Mouse (Mus musculus) monocyte, adult 5-6 weeks (primary cell): ENCODE measurements around the gene Gm49776. TPM values are rescaled to one million over a fixed set of nuclear protein-coding genes. Genes with fewer than 3 reads are reported as not detected.

Experiments used
- ATAC-seq: fragments of 153-309, 156-312 bp; replicated peaks from 2 replicates; pipeline ENCODE4 v1.8.0; 2017; ENCODE audit warnings: mild to moderate bottlenecking; ENCODE audit not compliant: low TSS enrichment, insufficient number of reproducible peaks, severe bottlenecking, poor library complexity, low FRiP score
- total RNA-seq: library from RNA; stranded (forward); fragments of 200-1000, 200-491, 200-594 nt; gene quantifications from 3 replicates; pipeline ENCODE4 v1.2.3, GENCODE M21; 2017

Gene Gm49776
- total RNA-seq, 1 experiment from 2014 or later: not detected

DNA sequence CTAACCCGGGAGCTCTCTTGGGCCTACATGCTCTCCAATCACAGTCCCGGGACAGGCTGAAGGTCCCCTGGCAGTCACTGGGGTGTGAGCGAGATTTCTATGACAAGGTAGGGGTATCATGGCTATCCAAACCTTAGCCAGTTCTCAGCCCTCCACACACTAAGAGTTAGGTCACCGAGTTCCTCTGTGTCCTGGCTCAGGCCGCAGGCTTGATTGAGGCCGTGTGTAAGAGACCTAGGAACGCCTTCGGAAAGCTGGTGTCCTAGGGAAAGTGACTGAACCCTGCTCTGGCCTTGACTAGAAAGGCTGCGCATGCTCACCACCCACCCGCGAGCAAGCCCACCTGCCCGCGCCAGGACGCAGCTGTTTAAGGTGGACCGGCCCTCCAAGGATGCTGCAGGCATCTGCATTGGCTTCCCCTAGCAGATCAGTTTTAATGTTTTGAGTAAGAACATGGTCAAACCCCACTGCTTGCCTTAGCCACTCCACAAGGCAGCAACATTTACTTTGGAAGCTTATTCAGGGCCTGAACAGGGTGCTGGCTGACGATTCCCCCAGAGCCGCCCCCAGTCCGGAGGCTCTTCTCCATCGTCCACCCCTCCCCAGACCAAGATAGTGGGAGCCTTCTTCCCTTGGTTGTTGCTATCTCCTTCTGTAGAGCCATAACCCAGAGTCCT is 22.6 kb downstream of the Gm49776 start:
- no peak for ATAC-seq

DNA sequence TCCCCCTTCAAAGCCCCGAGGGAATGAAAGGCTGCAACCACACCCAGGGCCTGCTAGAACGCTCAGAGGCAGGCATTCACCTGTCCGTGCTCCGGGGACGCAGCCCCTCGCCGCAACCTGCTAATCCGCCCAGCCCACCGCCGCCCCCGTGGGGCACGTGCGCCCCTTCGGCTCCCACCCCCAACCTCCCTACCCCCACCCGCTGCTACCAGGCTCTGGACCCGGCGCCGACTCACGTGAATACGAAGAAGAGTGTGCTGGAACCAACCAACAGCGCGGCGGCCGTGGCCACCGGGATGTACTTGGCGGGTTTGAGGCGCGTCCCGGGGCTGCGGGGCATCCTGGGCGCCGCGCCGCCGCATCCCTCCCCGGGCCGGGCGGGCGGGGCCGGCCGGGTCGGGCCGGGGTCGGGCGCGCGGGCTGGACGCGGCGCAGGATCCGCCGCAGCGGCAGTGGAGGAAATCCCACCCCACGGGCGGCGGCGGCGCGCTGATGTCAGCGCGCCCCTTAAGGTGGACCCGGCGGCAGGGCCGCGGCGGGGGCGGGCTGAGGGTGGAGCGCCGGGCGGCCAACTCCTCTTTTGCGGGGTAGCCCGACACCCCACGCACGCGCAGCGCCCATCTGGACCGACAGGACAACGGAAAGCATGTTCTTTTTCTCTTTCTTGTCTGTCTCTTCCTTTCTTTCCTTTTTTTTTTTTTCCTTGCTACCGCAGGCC is 23.3 kb downstream of the Gm49776 start, which contains the start of gene Zdhhc8:
TSS of gene Zdhhc8 (minus strand) at position 466 of the 718 bp plus-strand sequence.
- no peak for ATAC-seq

DNA sequence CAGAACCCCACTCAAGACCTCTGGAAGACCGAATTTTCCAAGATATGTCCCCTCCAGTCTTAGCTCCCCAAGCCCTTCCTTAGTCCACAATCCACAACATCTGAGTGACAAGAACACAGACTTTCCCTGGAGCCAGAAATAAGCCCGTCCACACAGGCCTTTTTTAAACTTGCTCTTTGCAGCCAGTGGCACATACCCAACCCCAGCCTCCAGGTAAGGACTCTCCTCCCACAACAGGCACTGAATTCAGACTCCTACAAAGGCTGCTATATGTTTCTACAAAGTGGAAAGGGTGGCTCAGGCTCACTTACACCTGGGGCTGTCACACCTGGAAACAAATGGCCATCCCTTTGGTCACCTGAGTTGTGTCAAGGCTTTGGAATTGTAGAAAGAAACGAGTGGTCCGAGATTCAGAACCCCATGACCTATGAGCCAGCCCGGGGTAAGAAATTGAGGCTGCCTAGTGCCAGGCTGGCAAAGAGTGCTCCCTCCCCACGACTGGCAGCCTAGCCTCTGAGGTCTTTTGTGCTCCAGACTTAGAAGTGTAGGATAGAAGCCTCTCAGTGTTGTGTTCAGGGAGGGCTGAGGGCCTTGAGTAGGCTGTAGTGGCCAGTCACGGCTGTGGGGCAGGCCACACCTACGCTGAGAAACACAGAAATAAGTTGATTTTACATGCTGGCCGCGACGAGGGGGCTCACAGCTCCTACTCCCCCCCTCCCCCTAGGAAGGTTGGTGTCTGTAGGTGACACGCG is 24.0 kb downstream of the Gm49776 start:
- no peak for ATAC-seq

DNA sequence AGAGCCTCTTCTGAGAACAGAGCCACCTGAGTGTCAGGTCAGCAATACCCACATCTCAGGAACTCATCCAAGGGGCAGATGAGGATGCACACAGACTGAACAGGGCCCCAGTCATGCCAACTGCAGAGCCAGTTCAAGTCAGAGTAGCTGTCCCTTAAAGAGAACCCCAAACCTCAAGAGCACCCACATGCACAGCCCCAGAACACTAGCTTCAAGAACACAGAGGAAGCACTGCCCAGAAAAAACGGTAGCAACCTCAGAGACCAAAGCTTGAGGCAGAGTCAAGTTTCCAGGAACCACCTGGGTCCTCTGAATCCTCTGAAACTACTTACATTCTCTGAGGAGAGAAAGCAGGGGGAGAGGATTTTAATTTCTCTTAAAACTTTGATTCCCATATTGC is 24.7 kb downstream of the Gm49776 start:
- ATAC-seq: no peak

DNA sequence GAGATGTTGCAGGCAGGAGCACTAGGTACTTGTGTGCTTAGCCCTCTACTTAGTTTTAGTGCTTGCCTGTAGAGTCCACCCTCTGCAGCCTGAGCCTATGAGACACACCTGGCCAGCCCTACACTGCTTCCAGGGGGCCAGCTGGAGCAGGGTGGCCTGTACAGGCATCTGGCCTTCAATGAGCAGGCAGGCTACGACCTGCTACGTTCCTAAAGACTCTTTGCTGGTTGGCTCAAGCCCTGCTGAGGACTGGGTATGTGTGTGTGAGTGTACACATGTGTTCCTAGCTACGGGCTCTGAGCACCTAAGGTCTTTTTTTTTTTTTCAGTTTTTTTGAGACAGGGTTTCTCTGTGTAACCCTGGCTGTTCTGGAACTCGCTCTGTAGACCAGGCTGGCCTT is 26.7 kb downstream of the Gm49776 start:
- no peak for ATAC-seq

DNA sequence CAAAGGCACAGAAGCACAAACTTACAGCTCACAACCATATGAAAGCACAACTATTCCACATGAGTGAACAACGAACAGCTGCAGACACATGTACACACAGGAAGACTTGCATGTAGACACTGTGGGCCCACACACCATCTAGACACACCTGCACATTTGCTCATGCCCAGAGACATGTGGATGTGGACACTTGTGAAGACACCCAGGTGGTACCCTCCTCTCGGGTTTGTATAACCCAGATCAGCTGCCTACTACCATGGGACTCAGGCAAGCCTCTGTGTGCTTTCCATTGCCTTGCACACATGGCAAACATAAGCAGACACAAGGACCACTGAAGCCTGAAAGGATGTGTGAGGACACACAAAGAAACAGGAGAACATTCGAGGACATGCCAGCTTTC is 27.1 kb downstream of the Gm49776 start:
- ATAC-seq: no peak

DNA sequence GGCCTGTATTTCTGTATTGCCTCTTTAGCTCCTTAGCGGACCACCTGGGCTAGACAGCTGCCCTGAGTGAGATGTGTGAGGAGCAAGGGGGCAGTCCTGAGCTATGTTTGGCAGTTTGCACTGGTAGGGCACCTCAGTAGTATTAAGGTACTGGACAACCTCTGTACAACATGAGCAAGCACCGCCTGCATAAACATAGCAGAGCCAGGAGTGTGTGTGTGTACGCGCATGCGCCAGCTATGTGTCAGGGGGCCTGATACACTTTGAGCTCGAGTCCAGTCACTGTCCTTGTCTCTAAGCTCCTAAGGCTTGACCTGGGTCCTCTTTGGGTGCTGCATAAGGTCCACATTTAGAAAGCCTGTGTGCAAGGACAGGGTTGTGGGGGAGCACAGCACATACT is 27.5 kb downstream of the Gm49776 start:
- no peak for ATAC-seq

DNA sequence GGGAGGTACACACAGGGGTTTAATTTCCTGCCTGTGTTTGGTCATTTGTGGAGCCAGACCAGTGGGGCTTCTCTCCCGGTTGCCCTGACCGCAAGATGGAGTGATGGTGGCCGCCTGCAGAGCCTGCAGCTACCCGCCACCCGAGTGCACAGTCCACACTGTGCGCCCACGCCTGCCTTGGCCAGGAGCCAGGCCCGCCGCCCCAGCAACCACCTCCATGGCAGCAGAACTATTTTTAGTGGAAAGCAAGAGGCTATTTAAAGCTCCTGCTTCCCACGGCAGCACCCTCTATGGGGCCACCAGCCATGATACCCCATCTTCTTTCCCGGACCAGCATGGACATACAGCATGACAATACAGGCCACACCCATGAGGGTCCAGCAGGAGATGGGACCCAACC is 28.5 kb downstream of the Gm49776 start:
- no peak for ATAC-seq

DNA sequence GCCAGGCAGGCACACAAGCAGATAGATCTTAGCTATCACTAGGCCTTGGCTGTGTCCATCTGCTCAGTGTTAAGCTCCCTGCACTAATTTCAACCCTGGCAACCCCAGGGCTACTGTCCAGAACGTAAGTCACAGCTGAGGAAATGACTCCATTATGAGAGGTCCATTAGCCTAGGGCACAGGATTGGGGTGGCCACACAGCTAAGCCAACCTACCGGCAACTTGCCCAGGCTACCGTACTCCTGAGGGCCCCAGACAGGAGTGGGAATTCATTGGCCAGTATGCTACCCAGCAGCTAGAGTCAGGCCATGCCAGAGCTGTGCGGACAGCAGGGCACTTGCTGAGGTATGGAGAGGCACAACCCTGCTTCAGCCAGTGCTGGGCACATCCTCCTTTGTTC is 29.3 kb downstream of the Gm49776 start:
- no peak for ATAC-seq

DNA sequence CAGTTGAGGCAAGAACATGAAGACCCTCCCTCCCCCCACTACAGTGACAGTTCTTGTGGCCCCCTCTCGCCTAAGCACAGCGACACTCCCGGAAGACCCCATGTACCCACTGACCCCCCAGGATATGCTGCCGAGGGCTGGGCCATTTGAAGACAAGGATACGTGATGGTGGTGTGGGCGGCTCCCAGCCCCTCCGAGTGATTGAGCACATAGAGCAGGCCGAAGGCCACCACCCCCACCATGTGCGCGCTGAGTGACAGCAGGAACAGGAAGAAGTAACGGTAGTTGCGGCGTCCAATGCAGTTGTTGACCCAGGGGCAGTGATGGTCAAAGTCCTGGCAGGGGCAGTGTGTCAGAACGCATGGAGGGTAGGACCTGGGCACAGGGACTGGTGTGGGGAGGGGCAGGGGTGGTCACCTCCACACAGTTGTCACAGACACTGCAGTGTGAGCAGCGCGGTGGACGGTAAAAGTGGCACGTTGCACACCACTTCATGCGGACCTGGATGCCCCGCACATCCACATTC is 30.2 kb downstream of the Gm49776 start:
- no peak for ATAC-seq

DNA sequence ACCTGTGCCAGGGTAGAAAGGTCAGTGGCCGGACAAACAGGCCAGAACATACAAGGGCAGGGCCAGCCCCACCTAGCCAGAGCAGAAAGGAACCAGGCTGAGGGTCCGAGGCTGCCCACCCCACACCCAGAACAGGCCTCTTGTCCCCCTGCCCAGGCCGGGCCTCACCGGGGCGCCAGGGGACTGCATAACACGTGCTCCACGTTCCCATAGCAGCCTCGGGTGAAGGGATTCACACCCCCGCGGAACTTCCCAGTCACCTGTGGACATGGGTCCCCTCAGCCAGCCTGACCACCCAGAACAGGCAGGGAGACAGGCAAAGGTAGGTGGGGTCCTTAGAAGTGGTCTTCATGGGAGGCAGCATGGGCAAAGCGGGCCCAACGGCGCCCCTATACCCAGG is 30.9 kb downstream of the Gm49776 start:
- no peak for ATAC-seq

DNA sequence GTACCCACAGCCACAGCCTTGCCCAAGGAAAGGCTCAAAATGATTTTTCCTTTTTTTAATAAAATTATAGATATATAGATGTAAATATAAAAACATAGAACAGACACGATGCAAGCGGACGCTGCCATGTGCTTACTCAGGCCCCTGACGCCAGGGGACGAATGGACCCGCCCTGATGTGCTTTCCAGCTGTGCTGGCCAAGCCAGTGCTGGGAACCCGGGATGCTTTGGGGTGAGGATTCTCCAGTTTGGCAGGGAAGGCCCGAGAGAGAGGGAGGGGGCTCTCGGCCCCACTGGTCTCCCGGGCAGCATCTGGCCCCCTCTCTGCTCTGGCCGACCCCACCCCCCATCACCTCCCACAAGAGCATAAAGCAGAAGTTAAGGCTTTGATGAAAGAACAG is 35.9 kb downstream of the Gm49776 start:
- no peak for ATAC-seq

DNA sequence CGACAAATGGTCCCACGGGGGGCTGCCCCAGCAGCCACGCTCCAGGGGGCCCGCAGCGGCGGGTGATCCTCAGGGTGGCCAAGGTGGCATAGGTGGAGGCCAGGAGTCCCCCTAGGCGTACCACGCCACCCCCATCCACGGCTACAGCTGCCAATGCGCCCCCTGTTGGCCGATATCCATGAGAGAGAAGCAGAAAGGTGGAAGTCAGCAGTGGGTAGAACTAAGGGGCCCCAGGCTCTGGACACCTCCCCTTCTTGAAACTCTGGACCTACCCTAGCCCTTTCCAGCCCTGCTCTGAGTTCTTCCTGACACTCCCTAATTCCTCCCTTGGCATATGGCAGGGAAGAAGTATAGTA is 36.6 kb downstream of the Gm49776 start:
- no peak for ATAC-seq

DNA sequence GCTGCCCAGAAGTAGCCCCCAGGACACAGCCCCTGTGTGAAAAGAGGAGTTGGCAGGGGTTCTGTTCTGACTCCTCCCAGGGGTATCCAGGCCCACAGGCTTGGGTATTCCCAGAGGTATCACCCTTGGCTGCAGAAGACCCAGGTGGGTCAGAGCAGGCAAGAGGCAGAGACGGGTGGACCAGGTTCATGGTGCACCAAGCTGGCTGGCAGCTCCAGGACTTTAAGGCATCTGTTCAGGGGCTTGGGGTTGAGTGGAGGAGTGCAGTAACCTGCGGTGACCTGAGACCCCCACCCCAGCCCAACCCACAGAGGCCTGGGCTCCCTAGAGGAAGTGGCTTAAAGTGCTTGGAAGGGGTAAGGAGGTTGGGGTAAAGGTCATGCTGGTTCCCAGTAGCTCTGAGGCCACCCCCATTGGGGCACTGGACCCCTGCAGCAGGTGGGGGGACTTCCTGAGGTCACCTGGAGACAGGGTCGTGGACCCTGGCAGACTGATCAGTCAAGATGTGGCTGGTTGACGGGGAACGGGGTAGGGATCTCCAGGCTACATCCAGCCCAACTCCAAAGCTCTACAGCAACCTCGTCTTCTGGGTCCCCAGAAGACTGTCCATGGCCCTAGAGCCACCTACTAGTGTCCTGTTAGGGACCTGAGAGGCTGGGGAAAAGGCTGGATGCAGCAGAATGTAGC is 37.1 kb downstream of the Gm49776 start:
- ATAC-seq: no peak

DNA sequence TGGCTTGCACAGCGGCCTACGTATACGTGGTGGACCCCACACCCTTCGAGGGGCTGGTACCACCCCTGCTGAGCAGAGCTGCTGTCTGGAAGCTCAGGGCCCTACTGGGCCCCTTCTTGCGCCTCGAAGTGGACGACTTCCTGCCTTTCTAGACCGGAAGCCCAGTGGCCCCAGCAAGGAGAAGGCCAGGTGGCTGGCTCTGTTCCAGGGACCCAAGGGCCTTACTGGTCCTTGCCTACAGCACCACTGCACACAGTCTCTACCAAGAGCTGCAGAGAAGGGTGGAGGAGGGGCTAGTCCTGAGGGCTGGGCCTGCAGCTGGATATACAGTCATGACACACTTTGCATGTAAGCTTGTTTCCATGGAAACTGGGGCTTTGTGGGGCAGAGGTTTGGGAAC is 38.1 kb downstream of the Gm49776 start:
- no peak for ATAC-seq

DNA sequence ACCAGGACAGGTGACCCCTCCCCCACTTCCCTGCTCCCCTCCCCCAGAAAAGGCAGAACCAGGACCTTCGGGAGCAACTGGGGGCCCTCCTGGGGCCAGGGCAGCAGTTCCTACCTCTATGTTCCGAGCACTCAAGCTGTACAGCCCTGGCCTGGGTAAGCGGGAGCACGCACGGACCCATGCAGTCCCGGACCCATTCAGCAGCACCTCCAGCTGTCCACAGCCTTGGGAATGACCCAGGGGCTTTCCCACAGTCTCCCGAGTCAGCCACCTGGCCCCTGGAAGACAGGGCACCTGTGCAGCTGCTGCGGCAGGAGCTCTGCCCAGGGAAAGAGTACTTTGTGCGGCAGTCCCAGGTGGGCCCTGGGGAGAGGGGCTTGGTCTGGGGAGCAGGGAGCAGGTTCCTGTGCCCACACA is 39.5 kb downstream of the Gm49776 start:
- ATAC-seq: no peak

DNA sequence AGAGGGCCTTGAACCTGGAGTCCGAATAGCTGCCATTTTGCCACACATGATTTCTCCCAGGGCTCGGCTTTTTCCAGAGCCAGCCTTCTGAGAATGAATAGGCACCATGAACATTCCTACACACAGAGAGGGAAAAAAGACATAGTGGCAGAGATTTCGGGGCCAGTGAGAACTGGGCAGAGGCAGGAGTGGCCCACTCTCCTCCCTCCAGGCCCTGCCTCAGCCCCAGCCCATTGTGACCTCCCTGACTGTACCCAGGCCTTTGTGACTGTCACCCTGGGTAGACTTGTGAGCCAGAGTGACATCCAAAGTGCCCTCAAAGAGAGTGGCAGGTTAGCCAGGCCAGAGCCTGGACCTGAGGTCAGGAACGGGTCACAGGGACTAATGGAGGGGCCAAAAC is 40.5 kb downstream of the Gm49776 start, which contains the start of gene Ccdc188:
TSS of gene Ccdc188 (plus strand) at position 301 of the 400 bp plus-strand sequence.
- no peak for ATAC-seq

DNA sequence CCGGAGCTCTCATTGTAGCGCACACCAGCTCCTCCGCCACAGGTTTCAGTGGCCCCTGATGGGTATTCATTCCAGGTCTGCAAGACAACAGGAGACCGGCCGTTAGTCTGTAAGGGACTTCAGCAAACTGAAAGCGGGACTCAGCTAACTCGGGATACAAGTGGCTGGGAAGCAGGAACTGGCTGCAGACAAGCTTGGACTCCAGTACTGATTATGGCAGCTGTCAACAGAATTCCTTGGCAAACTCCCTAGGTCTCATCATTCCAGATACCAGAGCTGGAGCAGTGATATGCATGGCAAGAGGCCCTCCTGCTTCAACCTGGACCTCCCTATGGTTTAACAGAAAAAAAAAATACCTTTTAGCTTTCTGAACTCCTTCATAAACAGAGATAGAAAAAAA is 43.3 kb downstream of the Gm49776 start:
- no peak for ATAC-seq

DNA sequence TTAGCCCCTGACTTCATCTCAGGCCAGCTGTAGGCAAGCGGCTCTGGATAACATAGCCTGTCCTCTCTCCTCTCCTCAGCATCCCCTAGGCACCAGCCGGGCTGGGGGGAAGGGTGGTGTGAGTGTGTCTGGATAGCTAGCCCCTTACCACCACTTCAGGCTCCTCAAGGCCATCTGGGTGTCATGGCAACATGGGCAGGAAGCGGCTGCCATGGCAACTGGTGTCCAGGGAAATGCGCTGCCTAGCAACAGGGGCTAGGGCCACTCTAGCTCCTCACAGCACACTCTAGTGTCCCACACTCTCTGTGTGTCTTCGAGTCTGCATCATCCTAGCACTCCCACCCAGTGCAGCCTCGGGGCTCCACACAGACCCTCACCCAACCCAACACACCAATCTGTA is 44.4 kb downstream of the Gm49776 start:
- ATAC-seq: no peak
